Mouse (Mus musculus) stomach, embryonic 16.5 days (tissue): ENCODE measurements at regions not wholly inside any gene's neighbourhood (a gene's known extent, or its start where the extent isn't known, plus 50 kb on each side); places are given as distances from the start of the nearest gene placed in this dataset.

Experiments
- ATAC-seq: fragments of 200-750 bp; cut with Nextera tagmentation; 2 replicates; pipeline ENCODE4 v1.8.0; 2017; ENCODE audit warnings: moderate number of reproducible peaks, moderate TSS enrichment; ENCODE audit not compliant: insufficient read depth, low FRiP score
- H3K27ac ChIP-seq: fragments of 300-500 bp; sonication (generic); 2 replicates; pipeline ENCODE4 v1.5.1; 2014; ENCODE audit warnings: low read length
- H3K27me3 ChIP-seq: fragments of 300-500 bp; sonication (generic); 2 replicates; pipeline ENCODE4 v1.6.1; 2014; ENCODE audit warnings: low read length, control low read depth, mixed read lengths; ENCODE audit not compliant: control insufficient read depth, insufficient read depth
- H3K36me3 ChIP-seq: fragments of 300-500 bp; sonication (generic); 2 replicates; pipeline ENCODE4 v1.6.1; 2014; ENCODE audit warnings: low read length; ENCODE audit not compliant: control insufficient read depth, insufficient read depth
- H3K4me1 ChIP-seq: fragments of 300-500 bp; sonication (generic); 2 replicates; pipeline ENCODE4 v1.6.1; 2014; ENCODE audit warnings: low read length, control low read depth, mixed read lengths; ENCODE audit not compliant: control insufficient read depth, insufficient read depth
- H3K4me2 ChIP-seq: fragments of 300-500 bp; sonication (generic); 2 replicates; pipeline ENCODE4 v1.6.1; 2014; ENCODE audit warnings: low read depth, low read length, mixed read lengths
- H3K4me3 ChIP-seq: fragments of 300-500 bp; sonication (generic); replicated peaks from 2 replicates; pipeline ENCODE4 v1.5.1; 2014; ENCODE audit warnings: mild to moderate bottlenecking, low read length
- H3K9ac ChIP-seq: fragments of 300-500 bp; sonication (generic); 2 replicates; pipeline ENCODE4 v1.6.1; 2014; ENCODE audit warnings: low read length
- H3K9me3 ChIP-seq: fragments of 300-500 bp; sonication (generic); replicated peaks from 2 replicates; pipeline ENCODE4 v1.6.1; 2016; ENCODE audit warnings: low read length, control low read depth; ENCODE audit not compliant: control insufficient read depth
- WGBS: fragments of 180-500 bp; shearing (Covaris S2); extraction: QIAGEN DNeasy Blood & Tissue Kit; methylation state at CpG from one replicate; pipeline ENCODE4 v1.1.7; 2014; 5-methylcytosine and 5-hydroxymethylcytosine counted together

- H3K27ac ChIP-seq = no peak overlapping the region
- no peak overlapping the region for H3K4me2 ChIP-seq
- ATAC-seq = no peak
- 30% methylated on average over 4 of the region's 4 CpGs for WGBS
- H3K36me3 ChIP-seq = no peaks in the 10 kb centered on the region
- no peaks in the 10 kb centered on the region for H3K4me1 ChIP-seq
- H3K9me3 ChIP-seq = no peaks in the 10 kb centered on the region
- no peak overlapping the region for H3K9ac ChIP-seq
- H3K27me3 ChIP-seq = no peaks in the 10 kb centered on the region
- no peak overlapping the region for H3K4me3 ChIP-seq
These were observed 238.5 kb upstream of the Gm21798 start for GRCm38 (mm10) chr15:64578991-64579390.

- H3K27ac ChIP-seq = no peak overlapping the region
- ATAC-seq = no peak
- H3K27me3 ChIP-seq = no peaks in the 10 kb centered on the region
- WGBS = 84% methylated on average over 1 of the region's 1 CpGs
- no peaks in the 10 kb centered on the region for H3K36me3 ChIP-seq
- no peak overlapping the region for H3K4me2 ChIP-seq
- H3K9me3 ChIP-seq = no peaks in the 10 kb centered on the region
- no peak overlapping the region for H3K4me3 ChIP-seq
- no peaks in the 10 kb centered on the region for H3K4me1 ChIP-seq
- no peak overlapping the region for H3K9ac ChIP-seq
These were observed 237.0 kb upstream of the Gm21798 start for GRCm38 (mm10) chr15:64580481-64580880.

- Histone ChIP-seq H3K27ac (no peak overlapping the region), H3K4me2 (no peak overlapping the region), H3K4me1 (no peaks in the 10 kb centered on the region), H3K9ac (no peak overlapping the region), H3K27me3 (no peaks in the 10 kb centered on the region), H3K36me3 (no peaks in the 10 kb centered on the region), H3K9me3 (no peaks in the 10 kb centered on the region), H3K4me3 (no peak overlapping the region)
- WGBS = 60% methylated on average over 5 of the region's 5 CpGs
- peak; percentile 47; the same call in 1 of the 2 replicates for ATAC-seq
These were observed 236.4 kb upstream of the Gm21798 start for GRCm38 (mm10) chr15:64581046-64581445.

- ATAC-seq = no peak
- no peak overlapping the region for H3K4me3 ChIP-seq
- no peak overlapping the region for H3K27ac ChIP-seq
- no peak overlapping the region for H3K9ac ChIP-seq
- H3K4me2 ChIP-seq = no peak overlapping the region
- no peaks in the 10 kb centered on the region for H3K27me3 ChIP-seq
- 86% methylated on average over 6 of the region's 6 CpGs for WGBS
- H3K4me1 ChIP-seq = no peaks in the 10 kb centered on the region
- H3K36me3 ChIP-seq = no peaks in the 10 kb centered on the region
- H3K9me3 ChIP-seq = no peaks in the 10 kb centered on the region
These were observed 233.4 kb upstream of the Gm21798 start for GRCm38 (mm10) chr15:64584129-64584528.

GRCm38 (mm10) chr15:64586776-64587175, 230.7 kb upstream of the Gm21798 start:
- Histone ChIP-seq H3K27me3 (no peaks in the 10 kb centered on the region), H3K4me2 (no peak overlapping the region), H3K9ac (no peak overlapping the region), H3K27ac (no peak overlapping the region), H3K9me3 (no peaks in the 10 kb centered on the region), H3K4me1 (no peaks in the 10 kb centered on the region), H3K4me3 (no peak overlapping the region), H3K36me3 (no peaks in the 10 kb centered on the region)
- WGBS = 81% methylated on average over 3 of the region's 3 CpGs
- no peak for ATAC-seq

GRCm38 (mm10) chr15:64590092-64590881, 227.2 kb upstream of the Gm21798 start:
- no peaks in the 10 kb centered on the region for H3K36me3 ChIP-seq
- no peaks in the 10 kb centered on the region for H3K4me1 ChIP-seq
- no peak overlapping the region for H3K27ac ChIP-seq
- 66% methylated on average over 1 of the region's 1 CpGs for WGBS
- H3K4me2 ChIP-seq = no peak overlapping the region
- no peak for ATAC-seq
- no peaks in the 10 kb centered on the region for H3K27me3 ChIP-seq
- H3K9me3 ChIP-seq = no peaks in the 10 kb centered on the region
- H3K9ac ChIP-seq = no peak overlapping the region
- H3K4me3 ChIP-seq = no peak overlapping the region

GRCm38 (mm10) chr15:64613503-64613902, 204.0 kb upstream of the Gm21798 start:
- 50% methylated on average over 4 of the region's 4 CpGs for WGBS
- ATAC-seq = no peak

GRCm38 (mm10) chr15:64618471-64618870, 199.0 kb upstream of the Gm21798 start:
- Histone ChIP-seq H3K4me3 (no peak overlapping the region), H3K9ac (no peak overlapping the region), H3K36me3 (no peaks in the 10 kb centered on the region), H3K27me3 (no peaks in the 10 kb centered on the region), H3K9me3 (no peaks in the 10 kb centered on the region), H3K27ac (no peak overlapping the region), H3K4me2 (no peak overlapping the region), H3K4me1 (no peaks in the 10 kb centered on the region)
- ATAC-seq = no peak
- WGBS = 69% methylated on average over 3 of the region's 3 CpGs

More at GRCm38 (mm10) chr15:64613503-64613902, 204.0 kb upstream of the Gm21798 start:
- Histone ChIP-seq H3K4me2 (no peak overlapping the region), H3K4me3 (no peak overlapping the region), H3K27ac (no peak overlapping the region), H3K27me3 (no peaks in the 10 kb centered on the region), H3K9ac (no peak overlapping the region), H3K4me1 (no peaks in the 10 kb centered on the region), H3K9me3 (no peaks in the 10 kb centered on the region), H3K36me3 (no peaks in the 10 kb centered on the region)

- H3K27ac ChIP-seq = no peak overlapping the region
- no peaks in the 10 kb centered on the region for H3K9me3 ChIP-seq
- H3K4me3 ChIP-seq = no peak overlapping the region
- ATAC-seq = no peak
- H3K4me1 ChIP-seq = no peaks in the 10 kb centered on the region
- no peaks in the 10 kb centered on the region for H3K27me3 ChIP-seq
- no peak overlapping the region for H3K9ac ChIP-seq
- H3K4me2 ChIP-seq = no peak overlapping the region
- WGBS = 89% methylated on average over 3 of the region's 3 CpGs
- H3K36me3 ChIP-seq = no peaks in the 10 kb centered on the region
These were observed 195.6 kb upstream of the Gm21798 start for GRCm38 (mm10) chr15:64621876-64622275.
